Mouse (Mus musculus): Measurements from ENCODE around the gene Dnal1.

DNA sequence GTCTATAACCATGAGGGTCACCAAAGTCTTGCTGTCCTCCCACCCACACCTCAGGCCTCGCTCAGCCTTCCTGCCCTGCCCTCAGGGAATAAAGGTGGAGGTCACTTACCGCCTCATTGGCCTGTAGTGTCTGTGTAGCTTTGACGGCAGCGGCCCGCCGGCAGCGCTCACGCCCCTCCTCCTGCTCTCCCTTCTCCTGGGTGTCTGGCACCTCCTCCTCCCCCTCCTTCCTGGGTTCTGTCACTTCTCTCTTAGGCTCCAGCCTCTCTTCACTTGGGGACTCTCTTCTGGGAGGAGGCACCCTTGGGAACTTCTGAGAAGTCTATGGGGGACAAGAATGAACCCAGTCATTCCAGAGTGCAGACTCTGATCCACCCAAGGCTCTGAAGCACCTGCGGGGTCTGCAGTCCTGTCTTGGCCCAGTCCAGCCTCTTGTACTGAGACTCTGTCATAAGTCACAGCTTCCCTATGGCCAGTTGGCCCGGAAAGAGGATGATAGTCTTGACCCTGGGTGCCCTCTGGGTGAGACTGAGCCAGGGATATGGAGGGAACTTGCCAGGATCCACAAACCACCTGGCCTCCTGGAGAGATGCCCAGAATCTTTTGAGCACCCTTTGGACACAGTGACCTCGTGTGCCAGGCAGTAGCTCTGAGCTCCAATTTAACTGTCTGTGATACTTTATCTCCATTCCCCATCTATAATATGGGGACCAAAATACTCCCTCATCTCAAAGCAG, 40.8 kb downstream of the Dnal1 start:
- TF ChIP-seq CTCF (IDR thresholded peaks at IDR 0.05; ENCODE audit: low read depth, low read length) (no peak), POLR2A (IDR thresholded peaks at IDR 0.05; ENCODE audit: insufficient read depth, low read length) (no peak)

All from ES-Bruce4 (cell line).